Mouse (Mus musculus) embryonic fibroblast, embryonic 13.5 days (primary cell): Measurements from ENCODE around the gene Retn.

ENCODE experiments used
- CTCF ChIP-seq: IDR thresholded peaks from 2 replicates; pipeline ENCODE4 v1.5.1; 2011; ENCODE audit warnings: mild to moderate bottlenecking, control low read depth, low read length, moderate library complexity, borderline replicate concordance; ENCODE audit not compliant: insufficient read depth
- POLR2A ChIP-seq: IDR thresholded peaks from 2 replicates; pipeline ENCODE4 v1.6.1; 2011; ENCODE audit warnings: low read depth, mild to moderate bottlenecking, control low read depth, low read length, moderate library complexity

DNA sequence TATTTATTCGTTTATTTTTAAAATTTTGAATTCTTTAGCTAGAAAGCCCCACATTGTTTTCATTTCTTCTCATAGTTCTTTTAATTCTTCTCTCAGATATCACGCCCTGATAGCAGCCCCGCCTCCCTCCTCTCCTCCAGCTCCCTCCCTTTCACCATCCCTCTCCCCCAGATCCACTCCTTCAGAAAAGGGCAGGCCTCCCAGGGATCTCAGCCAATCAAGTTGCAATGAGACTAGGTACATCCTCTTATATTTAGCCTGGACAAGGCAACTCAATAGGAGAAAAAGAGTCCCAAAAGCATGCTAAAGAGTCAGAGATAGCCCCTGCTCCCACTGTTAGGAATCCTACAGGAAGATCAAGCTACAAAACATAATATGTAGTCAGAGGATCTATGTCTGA, 19.1 kb downstream of the Retn start:
- TF ChIP-seq CTCF = no peak
- no peak for TF ChIP-seq POLR2A
